Mouse (Mus musculus) small intestine, adult 10 weeks (tissue): ENCODE measurements around the gene Olfr1138. TPM values are rescaled to one million over a fixed set of nuclear protein-coding genes. Genes with fewer than 3 reads are reported as not detected.

Experiments
- polyA plus RNA-seq: library from polyadenylated mRNA; stranded (reverse); fragments of 350-450 nt; fragmentation: Illumina TruSeq; extraction: RNeasy Lipid Tissue Mini Kit (QIAGEN cat#74804); gene quantifications from one replicate; pipeline ENCODE4 v1.2.3, GENCODE M21; 2014; ENCODE audit warnings: low replicate concordance

Gene Olfr1138
- polyA plus RNA-seq, result not detected

GRCm38 (mm10) chr2:87739878-87740277, at the start of gene Olfr1138:
TSS of gene Olfr1138 (minus strand) at chr2:87739978.

GRCm38 (mm10) chr2:87779183-87779582, 39.4 kb upstream of the Olfr1138 start, which contains the start of gene Olfr152:
TSS of gene Olfr152 (plus strand) at chr2:87779483.

GRCm38 (mm10) chr2:87753891-87754290, 14.1 kb upstream of the Olfr1138 start, which contains the start of gene Olfr1141:
TSS of gene Olfr1141 (minus strand) at chr2:87753991.

GRCm38 (mm10) chr2:87743452-87743851, 3.7 kb upstream of the Olfr1138 start, which contains the start of gene Olfr1140:
TSS of gene Olfr1140 (plus strand) at chr2:87743752.

GRCm38 (mm10) chr2:87713079-87713478, 26.7 kb downstream of the Olfr1138 start, which contains the start of gene Olfr1137:
TSS of gene Olfr1137 (minus strand) at chr2:87713179.

GRCm38 (mm10) chr2:87693847-87694246, 45.9 kb downstream of the Olfr1138 start, which contains the start of gene Olfr1136:
TSS of gene Olfr1136 (minus strand) at chr2:87693947.

Other genes with a start within 250 kb of the Olfr1138 start
- gene Pramel7, start 242.9 kb downstream of the Olfr1138 start, polyA plus RNA-seq, result not detected
- gene Pramel6, start 233.4 kb downstream of the Olfr1138 start, polyA plus RNA-seq, result not detected
- gene Olfr153, start 208.2 kb downstream of the Olfr1138 start, polyA plus RNA-seq, result not detected
- not detected for gene Olfr1128, start 194.4 kb downstream of the Olfr1138 start, polyA plus RNA-seq
- not detected for gene Olfr1129, start 166.1 kb downstream of the Olfr1138 start, polyA plus RNA-seq
- gene Olfr1130, start 133.8 kb downstream of the Olfr1138 start, polyA plus RNA-seq, result not detected
- gene Olfr1131, start 112.9 kb downstream of the Olfr1138 start, polyA plus RNA-seq, result not detected
- gene Olfr1132, start 102.4 kb downstream of the Olfr1138 start, polyA plus RNA-seq, result not detected
- gene Olfr1133, start 92.6 kb downstream of the Olfr1138 start, polyA plus RNA-seq, result not detected
- not detected for gene Olfr1134, start 81.5 kb downstream of the Olfr1138 start, polyA plus RNA-seq
- not detected for gene Olfr1135, start 66.3 kb downstream of the Olfr1138 start, polyA plus RNA-seq
- gene Olfr1136, start 46.0 kb downstream of the Olfr1138 start, polyA plus RNA-seq, result not detected
- not detected for gene Olfr1137, start 26.8 kb downstream of the Olfr1138 start, polyA plus RNA-seq
- gene Olfr1140, start 3.8 kb upstream of the Olfr1138 start, polyA plus RNA-seq, result not detected
- gene Olfr1141, start 14.0 kb upstream of the Olfr1138 start, polyA plus RNA-seq, result not detected
- not detected for gene Olfr152, start 39.5 kb upstream of the Olfr1138 start, polyA plus RNA-seq
- not detected for gene Olfr1143, start 60.6 kb upstream of the Olfr1138 start, polyA plus RNA-seq
- not detected for gene Olfr1145, start 69.8 kb upstream of the Olfr1138 start, polyA plus RNA-seq
- gene Olfr1148, start 90.6 kb upstream of the Olfr1138 start, polyA plus RNA-seq, result not detected
- not detected for gene Olfr1150-ps1, start 104.0 kb upstream of the Olfr1138 start, polyA plus RNA-seq
- gene Olfr1151, start 115.9 kb upstream of the Olfr1138 start, polyA plus RNA-seq, result not detected
- not detected for gene Olfr1152, start 126.5 kb upstream of the Olfr1138 start, polyA plus RNA-seq
- not detected for gene Olfr1153, start 155.0 kb upstream of the Olfr1138 start, polyA plus RNA-seq
- not detected for gene Olfr1154, start 165.2 kb upstream of the Olfr1138 start, polyA plus RNA-seq
- not detected for gene Olfr1155, start 205.2 kb upstream of the Olfr1138 start, polyA plus RNA-seq
- not detected for gene Olfr1156, start 213.1 kb upstream of the Olfr1138 start, polyA plus RNA-seq
- not detected for gene Olfr1157, start 228.3 kb upstream of the Olfr1138 start, polyA plus RNA-seq
- gene Olfr74, start 234.7 kb upstream of the Olfr1138 start, polyA plus RNA-seq, result not detected